Mouse (Mus musculus): ENCODE measurements around the gene Zmynd8.

Zmynd8 gene

DNA sequence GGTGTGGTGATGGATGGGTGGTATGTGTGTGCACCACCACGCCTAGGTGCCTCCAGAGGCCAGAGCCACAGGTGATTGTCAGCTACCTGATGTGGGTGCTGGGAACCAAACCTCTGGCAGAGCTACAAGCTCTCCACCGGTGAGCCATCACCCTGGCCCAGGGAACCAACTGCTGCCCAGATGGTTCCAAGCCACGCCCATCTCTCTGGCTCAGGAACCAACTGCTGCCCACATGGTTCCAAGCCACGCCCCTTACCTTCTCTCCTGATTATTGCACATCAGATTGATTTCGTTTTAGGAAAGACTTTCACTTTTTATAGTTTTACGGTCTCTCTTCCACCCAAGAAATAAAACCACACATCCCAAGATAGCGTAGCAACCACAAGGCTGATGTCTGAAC is 150.8 kb downstream of the Zmynd8 start:
- DNase-seq (ENCODE audit: low spot score) = no peak

DNA sequence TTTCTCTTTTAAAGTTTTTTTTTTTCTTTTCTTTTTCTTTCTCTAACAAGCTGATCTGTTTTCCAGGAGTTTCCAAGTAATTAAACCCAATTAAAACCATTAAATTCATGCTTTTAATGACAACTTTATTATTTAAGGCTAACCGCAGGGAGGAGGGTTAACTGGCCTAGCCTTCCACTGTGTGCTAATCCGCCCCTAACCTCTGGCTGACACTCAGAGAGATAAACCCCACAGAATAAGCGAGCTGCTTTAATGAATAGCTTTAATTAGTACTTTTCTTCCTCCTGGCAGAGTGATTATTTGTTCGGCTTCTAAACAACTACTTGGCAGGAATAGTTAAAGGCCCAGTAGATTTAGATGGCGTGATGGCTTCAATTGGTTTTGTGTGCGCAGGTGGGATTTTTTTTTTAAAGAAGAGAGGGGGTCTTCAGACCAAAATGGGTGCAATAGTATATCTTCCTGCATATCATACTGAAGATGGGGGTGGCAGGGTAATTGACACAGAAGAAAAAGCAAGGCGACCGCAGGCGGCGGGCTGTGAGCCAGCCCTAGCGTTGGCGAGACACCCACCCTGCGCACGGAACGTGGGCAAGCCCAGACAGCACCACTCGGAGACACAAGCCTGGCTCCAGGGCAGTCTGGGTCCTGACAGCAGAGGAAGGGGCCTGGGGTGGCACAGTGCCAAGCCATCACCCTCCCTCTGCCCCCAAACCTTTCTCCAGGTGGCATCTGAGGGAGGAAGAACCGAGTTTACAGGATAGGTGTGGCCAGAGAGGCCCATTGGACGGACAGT is 153.3 kb downstream of the Zmynd8 start:
- DNase-seq (ENCODE audit: low spot score) = no peak

DNA sequence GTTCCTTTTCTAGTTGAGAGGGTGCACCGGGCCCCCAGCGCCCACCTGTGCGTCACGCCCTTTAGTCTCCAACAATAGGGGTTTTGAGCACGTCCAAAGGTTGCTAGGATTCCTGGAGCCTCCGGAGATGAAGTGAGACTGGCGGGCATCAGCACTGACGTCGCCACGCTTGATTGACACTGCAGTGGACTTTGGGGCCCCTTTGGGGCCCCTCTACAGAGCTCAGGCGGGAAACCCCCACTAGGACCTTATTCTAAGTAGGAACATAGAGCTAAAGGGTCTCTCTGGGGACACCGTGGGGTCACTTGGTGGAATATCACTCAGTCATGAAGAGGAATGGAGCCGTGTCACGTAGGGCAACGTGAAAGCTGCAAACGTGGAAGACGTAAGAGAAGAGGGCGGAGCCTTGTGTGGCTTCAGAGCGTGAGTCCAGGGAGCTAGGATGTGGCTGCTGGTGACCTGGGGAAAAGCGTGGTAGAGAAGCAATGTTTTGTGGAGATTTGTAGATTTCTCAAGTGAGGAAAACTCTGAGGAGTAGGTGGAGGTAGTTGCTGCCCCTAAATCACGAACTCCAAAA is 156.5 kb downstream of the Zmynd8 start:
- DNase-seq (ENCODE audit: low spot score) = no peak

DNA sequence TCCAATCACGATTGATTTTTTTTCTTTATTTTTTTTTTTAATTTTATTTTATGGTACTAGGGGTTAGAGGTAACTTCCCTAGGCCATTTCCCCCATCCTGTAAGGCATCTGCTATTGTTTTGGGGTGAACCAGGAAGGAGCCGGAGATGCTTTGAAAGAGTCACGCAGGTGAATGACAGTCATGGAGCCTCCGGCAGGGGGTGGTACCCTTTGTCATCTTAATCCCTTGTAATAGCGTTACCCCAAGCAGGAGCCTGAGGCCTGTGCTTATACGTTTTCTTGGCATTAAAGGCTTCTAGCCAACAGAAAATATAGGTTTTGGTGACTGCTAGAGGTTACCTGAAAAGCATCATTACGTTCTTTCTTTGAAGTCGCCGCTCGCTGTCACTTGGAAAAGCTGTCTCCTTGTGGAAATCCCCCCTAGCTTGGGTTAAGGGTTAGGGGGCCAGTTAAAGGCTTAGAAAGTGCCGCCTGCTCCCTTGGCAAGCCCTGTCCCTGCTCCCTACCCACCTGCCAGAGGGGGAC is 157.2 kb downstream of the Zmynd8 start:
- no peak for DNase-seq (ENCODE audit: low spot score)

DNA sequence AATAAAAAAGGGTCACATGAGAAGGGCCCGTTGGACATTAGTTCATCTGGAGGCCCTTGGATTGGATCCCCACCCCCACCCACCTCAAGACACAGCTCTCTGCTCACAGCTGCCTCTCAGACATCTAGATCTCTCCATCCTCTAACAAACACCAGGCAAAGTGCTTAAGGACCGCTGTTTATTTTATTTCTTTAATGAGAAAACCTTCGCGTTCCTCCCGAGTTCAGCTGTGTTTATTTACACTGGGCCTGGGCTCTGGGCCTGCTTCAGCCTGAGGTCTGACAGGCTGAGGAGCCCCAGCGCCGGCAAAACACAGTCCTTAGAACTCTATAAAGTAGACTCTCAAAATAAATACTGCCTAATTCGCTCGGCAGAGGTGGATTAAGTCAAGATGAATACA is 157.8 kb downstream of the Zmynd8 start:
- DNase-seq (ENCODE audit: low spot score) = no peak

DNA sequence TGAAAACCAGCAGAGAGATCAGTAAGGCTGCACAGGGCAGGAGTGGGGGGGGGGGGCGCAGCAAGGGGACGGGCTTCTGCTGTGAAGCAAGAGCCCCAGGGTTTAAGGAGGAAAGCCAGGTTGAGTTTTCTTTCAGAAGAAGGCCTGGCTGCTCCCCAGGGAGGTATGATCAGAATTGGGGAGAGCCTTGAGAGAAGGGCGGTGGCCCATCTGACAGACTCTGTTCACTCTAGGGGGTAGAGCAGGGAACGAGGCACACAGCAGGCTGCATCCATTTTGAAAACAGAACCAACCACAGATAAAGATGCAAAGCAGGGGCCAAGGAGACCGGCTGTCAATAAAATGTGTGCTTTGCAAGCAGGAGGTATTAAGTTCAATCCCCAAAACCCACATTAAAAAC is 158.4 kb downstream of the Zmynd8 start:
- no peak for DNase-seq (ENCODE audit: low spot score)

DNA sequence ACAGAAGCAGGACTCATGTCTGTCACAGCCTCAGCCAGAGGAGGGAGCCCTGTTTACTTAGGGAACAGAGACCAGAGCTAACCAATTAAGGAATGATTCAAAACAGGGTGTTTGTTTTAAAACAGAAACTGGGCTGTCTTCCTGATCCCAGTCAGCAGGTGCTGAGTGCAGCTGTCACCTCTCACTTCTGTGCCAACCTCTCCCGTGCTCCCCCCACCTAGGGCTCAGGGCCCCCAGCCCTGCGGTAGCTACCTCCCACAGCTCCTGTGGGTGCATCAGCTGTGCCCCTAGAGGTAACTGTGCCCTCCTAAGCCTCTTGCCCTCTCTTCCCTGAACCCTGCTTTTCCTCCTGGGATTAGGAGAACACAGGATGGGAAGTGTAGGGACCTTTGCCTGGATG is 162.5 kb downstream of the Zmynd8 start:
- DNase-seq (ENCODE audit: low spot score) = no peak
